Mouse (Mus musculus) embryonic facial prominence, embryonic 11.5 days (tissue): ENCODE results near the gene Socs4. TPM values are rescaled to one million over a fixed set of nuclear protein-coding genes. Genes with fewer than 3 reads are reported as not detected.

Experiments used
- ATAC-seq: fragments of 200-750 bp; cut with Nextera tagmentation; replicated peaks from 2 replicates; pipeline ENCODE4 v1.8.0; 2017; ENCODE audit warnings: low read depth; ENCODE audit not compliant: insufficient number of reproducible peaks, low FRiP score, low TSS enrichment
- DNase-seq: peaks from one replicate; pipeline ENCODE4 v3.0.0-alpha.2; 2015; ENCODE audit warnings: low spot score
- H3K27ac ChIP-seq: fragments of 300-500 bp; sonication (generic); replicated peaks from 2 replicates; pipeline ENCODE4 v1.5.1; 2014; ENCODE audit warnings: mild to moderate bottlenecking, low read depth, low read length, control low read depth
- H3K27me3 ChIP-seq: fragments of 300-500 bp; sonication (generic); 2 replicates; pipeline ENCODE4 v1.6.1; 2014; ENCODE audit warnings: mild to moderate bottlenecking, low read length, moderate library complexity, mixed read lengths; ENCODE audit not compliant: control insufficient read depth, insufficient read depth
- H3K36me3 ChIP-seq: fragments of 300-500 bp; sonication (generic); replicated peaks from 2 replicates; pipeline ENCODE4 v1.6.1; 2014; ENCODE audit warnings: low read depth, mild to moderate bottlenecking, low read length, moderate library complexity, mixed read lengths; ENCODE audit not compliant: control insufficient read depth, insufficient read depth
- H3K4me1 ChIP-seq: fragments of 300-500 bp; sonication (generic); 2 replicates; pipeline ENCODE4 v1.6.1; 2014; ENCODE audit warnings: low read length, mixed read lengths; ENCODE audit not compliant: control insufficient read depth, insufficient read depth
- H3K4me2 ChIP-seq: fragments of 300-500 bp; sonication (generic); 2 replicates; pipeline ENCODE4 v1.6.1; 2014; ENCODE audit warnings: low read depth, mild to moderate bottlenecking, control low read depth, low read length, moderate library complexity
- H3K4me3 ChIP-seq: fragments of 300-500 bp; sonication (generic); 2 replicates; pipeline ENCODE4 v1.5.1; 2014; ENCODE audit warnings: low read depth, low read length, control low read depth
- H3K9ac ChIP-seq: fragments of 300-500 bp; sonication (generic); replicated peaks from 2 replicates; pipeline ENCODE4 v1.6.1; 2014; ENCODE audit warnings: mild to moderate bottlenecking, control low read depth, low read length
- H3K9me3 ChIP-seq: fragments of 300-500 bp; sonication (generic); replicated peaks from 2 replicates; pipeline ENCODE4 v1.6.1; 2016; ENCODE audit warnings: mild to moderate bottlenecking, low read length, inconsistent platforms, mixed read lengths; ENCODE audit not compliant: control insufficient read depth
- WGBS: fragments of 180-500 bp; shearing (Covaris S2); extraction: QIAGEN DNeasy Blood & Tissue Kit; methylation state at CpG from one replicate; pipeline ENCODE4 v1.1.7; 2014; 5-methylcytosine and 5-hydroxymethylcytosine counted together
- polyA plus RNA-seq: library from polyadenylated mRNA; unstranded; fragments of >200 nt; fragmentation: Nextera tagmentation; extraction: Ambion mirVana; gene quantifications from 2 replicates; pipeline ENCODE4 v1.2.1, GENCODE M21; 2014

Socs4 gene
- polyA plus RNA-seq, 1 experiment from 2014 or later: 7.8 TPM

DNA sequence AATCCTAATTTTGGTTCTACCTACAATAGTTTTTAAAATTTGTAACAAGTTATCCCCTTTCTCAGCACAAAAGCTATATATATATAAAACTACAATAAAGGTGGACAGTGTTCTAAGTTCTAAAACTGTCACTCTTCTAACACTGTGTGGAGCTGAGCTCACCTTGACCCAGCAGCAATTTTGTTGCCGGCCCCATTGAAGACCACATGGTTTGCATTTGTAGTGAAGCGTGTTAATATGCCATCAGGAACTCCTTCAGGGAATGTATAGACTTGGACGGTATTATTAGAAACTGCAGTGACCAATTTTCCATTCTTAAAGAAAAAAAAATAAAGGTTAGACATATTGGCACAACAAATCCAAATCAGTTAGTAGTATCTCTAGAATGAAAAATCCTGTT lies 3.0 kb upstream of the Socs4 start:
- Histone ChIP-seq H3K4me2 (no peak overlapping the region), H3K4me1 (no peaks in the 10 kb centered on the region), H3K9ac (no peak overlapping the region), H3K9me3 (no peaks in the 10 kb centered on the region), H3K27ac (no peak overlapping the region), H3K36me3 (peaks cover 6% of the 10 kb centered on the region), H3K27me3 (no peaks in the 10 kb centered on the region), H3K4me3 (no peak overlapping the region)
- 42% methylated on average over 3 of the region's 3 CpGs for WGBS
- DNase-seq (peak; percentile 63), ATAC-seq (no peak)

DNA sequence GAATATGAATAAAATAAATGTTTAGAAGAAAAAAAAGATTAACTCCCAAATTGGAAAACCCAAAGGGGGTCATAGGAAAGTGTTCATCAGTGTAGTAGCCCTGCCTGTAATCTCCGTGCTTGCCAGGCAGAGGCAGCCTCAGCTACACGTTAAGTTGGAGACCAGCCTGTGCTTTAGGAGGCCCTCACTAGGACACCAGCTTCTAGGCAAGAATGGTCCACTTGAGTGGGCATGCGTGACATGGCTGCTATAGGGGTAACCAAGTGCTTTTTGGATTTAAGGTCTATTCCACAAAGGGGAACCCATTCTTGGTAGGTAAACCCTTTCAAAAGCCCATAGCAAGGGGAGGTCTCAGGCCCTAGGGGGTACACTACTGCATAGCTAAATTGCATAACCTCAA lies 1.3 kb upstream of the Socs4 start:
- Histone ChIP-seq H3K9me3 (no peaks in the 10 kb centered on the region), H3K27me3 (no peaks in the 10 kb centered on the region), H3K9ac (peak overlapping the region; percentile 87), H3K27ac (no peak overlapping the region), H3K36me3 (no peaks in the 10 kb centered on the region; the same call in none of the 2 replicates), H3K4me2 (peak overlapping the region; percentile 72), H3K4me1 (no peaks in the 10 kb centered on the region), H3K4me3 (peak overlapping the region; percentile 87)
- ATAC-seq: no peak
- 20% methylated on average over 3 of the region's 3 CpGs for WGBS
- peak; percentile 25 for DNase-seq

DNA sequence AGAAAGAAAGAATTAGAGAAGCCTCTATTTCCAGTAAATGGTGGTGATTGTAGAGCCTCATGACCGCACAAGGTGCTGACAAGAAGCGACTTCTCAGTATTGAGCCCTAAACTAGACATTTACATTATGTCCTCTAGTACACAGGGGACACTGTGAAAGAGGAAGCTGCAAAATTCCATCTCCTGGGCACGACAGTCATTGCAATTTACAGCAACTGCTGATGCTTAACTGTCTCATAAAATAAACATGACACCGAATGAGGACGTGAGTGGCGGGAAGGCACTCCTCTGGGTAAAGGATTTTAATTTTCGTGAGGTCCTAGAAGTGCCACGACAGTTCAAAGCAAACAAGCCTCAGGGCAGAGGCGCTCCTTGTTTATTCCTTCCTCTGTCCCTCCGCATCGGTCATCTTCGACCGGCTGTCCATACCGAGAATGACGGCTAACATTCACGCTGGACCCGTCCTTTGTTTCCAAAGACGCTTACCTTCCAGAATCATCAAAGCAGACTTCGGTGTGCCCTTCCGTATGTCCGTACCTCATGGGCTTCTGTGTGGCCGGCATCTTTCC lies 611 bp upstream of the Socs4 start:
- ATAC-seq (0 out of 2 replicates have a peak, but pooled peaks have one; percentile 1), DNase-seq (peak; percentile 32)
- Histone ChIP-seq H3K9ac (peak overlapping the region; percentile 87), H3K27me3 (no peaks in the 10 kb centered on the region), H3K4me2 (peak overlapping the region; percentile 72), H3K9me3 (no peaks in the 10 kb centered on the region), H3K36me3 (no peaks in the 10 kb centered on the region; the same call in none of the 2 replicates), H3K4me3 (peak overlapping the region; percentile 87), H3K4me1 (no peaks in the 10 kb centered on the region), H3K27ac (peak overlapping the region; percentile 56; the same call in 1 of the 2 replicates)
- WGBS: 3% methylated on average over 22 of the region's 22 CpGs

- Histone ChIP-seq H3K4me3 (no peak overlapping the region), H3K27me3 (no peaks in the 10 kb centered on the region), H3K4me2 (no peak overlapping the region), H3K27ac (no peak overlapping the region), H3K9ac (no peak overlapping the region), H3K4me1 (no peaks in the 10 kb centered on the region), H3K36me3 (no peaks in the 10 kb centered on the region), H3K9me3 (no peaks in the 10 kb centered on the region)
- ATAC-seq: no peak
- no peak for DNase-seq
- 80% methylated on average over 2 of the region's 2 CpGs for WGBS
These were observed 2.3 kb downstream of the Socs4 start for GRCm38 (mm10) chr14:47279058-47279457.

- H3K9me3 ChIP-seq: no peaks in the 10 kb centered on the region
- H3K4me2 ChIP-seq: no peak overlapping the region
- no peaks in the 10 kb centered on the region for H3K27me3 ChIP-seq
- H3K27ac ChIP-seq: no peak overlapping the region
- no peak overlapping the region for H3K4me3 ChIP-seq
- ATAC-seq (no peak), DNase-seq (no peak)
- 93% methylated on average over 4 of the region's 4 CpGs for WGBS
- no peak overlapping the region for H3K9ac ChIP-seq
- no peaks in the 10 kb centered on the region for H3K36me3 ChIP-seq
- H3K4me1 ChIP-seq: no peaks in the 10 kb centered on the region
These were observed 4.8 kb downstream of the Socs4 start for GRCm38 (mm10) chr14:47281535-47281934.

GRCm38 (mm10) chr14:47283568-47283967 lies 6.8 kb downstream of the Socs4 start:
- Histone ChIP-seq H3K4me3 (no peak overlapping the region), H3K9me3 (no peaks in the 10 kb centered on the region), H3K4me1 (no peaks in the 10 kb centered on the region), H3K36me3 (no peaks in the 10 kb centered on the region), H3K27me3 (no peaks in the 10 kb centered on the region), H3K9ac (no peak overlapping the region), H3K27ac (no peak overlapping the region), H3K4me2 (no peak overlapping the region)
- WGBS: 94% methylated on average over 7 of the region's 7 CpGs
- ATAC-seq (no peak), DNase-seq (no peak)

- Histone ChIP-seq H3K4me1 (no peaks in the 10 kb centered on the region), H3K27me3 (no peaks in the 10 kb centered on the region), H3K36me3 (no peaks in the 10 kb centered on the region; the same call in 1 of the 2 replicates), H3K4me2 (no peak overlapping the region), H3K27ac (no peak overlapping the region), H3K4me3 (no peak overlapping the region), H3K9me3 (no peaks in the 10 kb centered on the region), H3K9ac (no peak overlapping the region)
- WGBS: 97% methylated on average over 2 of the region's 2 CpGs
- no peak for ATAC-seq
- no peak for DNase-seq
These were observed 8.5 kb downstream of the Socs4 start for GRCm38 (mm10) chr14:47285271-47285670.

DNA sequence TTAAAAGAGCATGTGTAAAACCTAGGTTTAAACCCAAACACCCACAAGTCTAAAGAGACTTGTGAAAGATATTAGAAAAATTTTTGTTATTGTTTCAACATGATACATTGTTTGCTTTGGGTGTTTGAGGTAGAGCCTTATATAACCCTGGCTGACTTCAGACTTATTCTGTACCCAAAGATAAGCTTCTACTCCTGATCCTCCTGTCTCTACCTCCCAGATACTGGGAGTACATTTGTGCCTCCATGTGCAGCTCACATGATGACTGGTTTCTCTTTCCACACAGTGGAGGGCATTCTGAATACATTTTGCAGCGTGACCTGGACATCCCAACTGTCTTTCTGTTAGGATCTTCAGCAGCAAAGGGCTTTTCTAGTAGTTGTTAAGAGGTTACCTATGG lies 9.5 kb downstream of the Socs4 start:
- ATAC-seq (no peak), DNase-seq (no peak)
- Histone ChIP-seq H3K27me3 (no peaks in the 10 kb centered on the region), H3K36me3 (peaks cover 3% of the 10 kb centered on the region; the same call in 1 of the 2 replicates), H3K4me1 (no peaks in the 10 kb centered on the region), H3K4me2 (no peak overlapping the region), H3K4me3 (no peak overlapping the region), H3K27ac (no peak overlapping the region), H3K9ac (no peak overlapping the region), H3K9me3 (no peaks in the 10 kb centered on the region)
- WGBS: 88% methylated on average over 1 of the region's 1 CpGs
